Mouse (Mus musculus) heart, postnatal 0 days (tissue): ENCODE data around the gene Olfr556.
"Not testable (repeated sequence)": the region's sequence is repeated elsewhere in the genome, so short reads cannot be mapped to it uniquely, and the experiment has no call there.

Experiments used
- CTCF ChIP-seq: IDR thresholded peaks from 2 replicates; pipeline ENCODE4 v1.5.1; 2016; ENCODE audit warnings: antibody characterized with exemption, control low read depth, low read depth
- EP300 ChIP-seq: IDR thresholded peaks from 2 replicates; pipeline ENCODE4 v1.6.1; 2016; ENCODE audit warnings: antibody characterized with exemption, low read depth

- not testable (repeated sequence) for TF ChIP-seq CTCF, EP300
These were observed 19.8 kb upstream of the Olfr556 start for GRCm38 (mm10) chr7:102644945-102645344.
